Mouse (Mus musculus) liver, postnatal 0 days (tissue): ENCODE data around the gene Arhgef16.

Source experiments
- CTCF ChIP-seq: sonication (generic); IDR thresholded peaks from 2 replicates; pipeline ENCODE4 v1.5.1; 2016; ENCODE audit warnings: antibody characterized with exemption, low read depth
- EP300 ChIP-seq: IDR thresholded peaks from 2 replicates; pipeline ENCODE4 v1.6.1; 2016; ENCODE audit warnings: antibody characterized with exemption, low read depth, mild to moderate bottlenecking

DNA sequence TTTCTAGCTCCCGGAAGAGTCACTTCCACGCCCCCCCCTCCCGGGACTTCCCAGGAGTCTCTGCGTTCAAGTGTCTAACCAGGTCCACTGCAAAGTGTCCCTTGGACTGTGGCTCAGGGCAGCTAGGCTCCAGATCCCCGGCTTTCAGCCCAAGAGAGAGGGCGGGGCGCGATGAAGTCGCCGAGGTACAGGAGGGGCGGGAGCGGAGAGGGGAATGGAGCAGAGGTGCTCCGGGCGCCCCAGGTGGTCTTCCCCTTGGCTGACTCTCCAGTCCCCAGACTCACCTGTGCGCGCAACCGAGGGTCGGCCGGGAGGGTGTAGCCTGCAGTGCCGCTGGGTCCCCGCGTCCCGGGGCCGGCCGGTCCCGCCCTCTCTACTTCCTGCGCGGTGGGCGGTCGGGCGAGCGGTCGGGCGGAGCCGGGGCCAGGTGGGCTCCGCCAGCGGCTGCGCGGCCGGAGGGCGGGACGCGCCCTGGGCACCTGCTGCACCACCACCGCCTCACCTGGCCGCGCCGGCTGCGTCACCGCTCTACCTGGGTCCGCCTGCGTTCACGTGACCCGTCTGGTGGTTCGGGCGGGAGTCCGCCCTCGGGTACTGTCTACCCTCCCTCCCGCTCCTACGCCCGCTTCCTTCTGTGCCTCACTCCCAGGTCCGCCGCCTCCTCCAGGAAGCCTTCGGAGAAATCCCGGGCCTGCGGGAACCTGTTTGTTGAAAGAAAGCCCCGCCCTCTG, 1.8 kb downstream of the Arhgef16 start:
- TF ChIP-seq CTCF (no peak), EP300 (no peak)
